ENCODE assay signal across 8 mouse cellular contexts in the genomic region with DNA sequence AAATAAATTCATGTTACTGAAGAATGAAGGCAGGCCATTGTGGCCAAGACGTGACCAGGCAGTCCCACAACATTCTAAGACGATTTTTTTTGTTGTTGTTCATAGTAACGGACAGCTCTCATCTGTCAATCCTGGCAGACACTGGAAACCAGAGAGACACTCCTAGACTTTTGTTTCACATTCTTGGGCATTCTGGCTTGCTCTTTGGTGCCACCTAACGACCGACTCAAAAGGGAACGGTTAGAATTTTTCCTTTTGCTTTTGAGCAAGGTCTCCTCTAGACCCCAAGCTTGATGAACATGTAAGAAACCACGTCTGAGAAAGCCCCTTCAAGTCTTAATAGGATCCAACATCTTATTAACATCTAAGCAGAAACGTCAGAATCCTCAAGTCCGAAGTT. TPM values are rescaled to one million over a fixed set of nuclear protein-coding genes. Genes with fewer than 3 reads are reported as not detected.
DNase-seq lines count a peak whose midpoint lies in the region; ATAC-seq and TF ChIP-seq lines count a peak whose summit lies in the region.

No protein-coding gene starts in this region.

- H3K4me2 ChIP-seq in neural tube, embryonic 15.5 days = no peak overlapping the region

- no peak overlapping the region for H3K27ac ChIP-seq in gastrocnemius, adult 2 months
- H3K27ac ChIP-seq in neural tube, embryonic 15.5 days (replicated peaks) = no peak overlapping the region
- no peak overlapping the region for H3K27ac ChIP-seq in left cerebral cortex, adult 2 months

- peak; percentile 73 for TF ChIP-seq CTCF in gastrocnemius, adult 2 months (IDR thresholded peaks at IDR 0.05)
- TF ChIP-seq CTCF in left cerebral cortex, adult 2 months (IDR thresholded peaks at IDR 0.05) = peak; percentile 77

- no peak overlapping the region for H3K9ac ChIP-seq in neural tube, embryonic 15.5 days (replicated peaks)

- no peaks in the 10 kb centered on the region for H3K27me3 ChIP-seq in neural tube, embryonic 15.5 days (replicated peaks)

- no peak for DNase-seq in gastrocnemius, adult 2 months
- DNase-seq in gastrocnemius, postnatal 25 days = no peak
- peak; percentile 50 for DNase-seq in neural tube, embryonic 10.5 days (ENCODE audit: extremely low spot score, low spot score)
- DNase-seq in embryo, embryonic 10.5 days (ENCODE audit: low spot score) = peak; percentile 87
- DNase-seq in left cerebral cortex, adult 2 months (ENCODE audit: extremely low spot score in 1 of 2, low spot score in 2 of 2) = peak; percentile 41 to 54
- DNase-seq in right cerebral cortex, postnatal 4 days = peak; percentile 76
- DNase-seq in liver = no peak

- peaks cover 13% of the 10 kb centered on the region for H3K36me3 ChIP-seq in neural tube, embryonic 15.5 days

- ATAC-seq in neural tube, embryonic 15.5 days (ENCODE audit: low FRiP score) = no peak

- 15% methylated on average over 9 of the region's 9 CpGs for WGBS in neural tube, embryonic 15.5 days

- H3K9me3 ChIP-seq in neural tube, embryonic 15.5 days (replicated peaks) = no peaks in the 10 kb centered on the region

- peak overlapping the region; percentile 16 for H3K4me3 ChIP-seq in gastrocnemius, adult 2 months
- no peak overlapping the region for H3K4me3 ChIP-seq in neural tube, embryonic 15.5 days (replicated peaks)
- H3K4me3 ChIP-seq in left cerebral cortex, adult 2 months = no peak overlapping the region

- H3K4me1 ChIP-seq in neural tube, embryonic 15.5 days = no peaks in the 10 kb centered on the region

- intact Hi-C loops in gastrocnemius, adult 2 months (cut with DNase I) = no loop called here
- intact Hi-C loops in left cerebral cortex, adult 2 months (cut with DNase I) = loop anchor here (1.0 to 10.0 kb wide), 2 partner anchors 21 to 239 kb away; no protein-coding TSS in a partner anchor

RNA-seq across cellular contexts. Expression of gene Zfp64, which starts 31.7 kb away (rescaled TPM):
- total RNA-seq in gastrocnemius, adult 2 months (2021) = 1 to 10 TPM; 7.6 to 8.4 TPM
- 1 to 10 TPM; 6.1 to 6.3 TPM for total RNA-seq in gastrocnemius, postnatal 25 days (2021)
- polyA plus RNA-seq in neural tube, embryonic 15.5 days (2015; fragmentation: Nextera tagmentation; extraction: Ambion mirVana) = 24.1 and 28.4 TPM in 2 replicates
- 10 to 100 TPM; 15.9 to 17.2 TPM for total RNA-seq in left cerebral cortex, adult 2 months (2021)

Comparison
In these comparisons a context has a peak if more than half of its experiments do, and no peak if none do; other contexts are left out.
1. DNase-seq: peak in neural tube, embryonic 10.5 days (single experiment), embryo, embryonic 10.5 days (single experiment), left cerebral cortex, adult 2 months (2 of 2) and right cerebral cortex, postnatal 4 days (single experiment); none in gastrocnemius, adult 2 months (single experiment), gastrocnemius, postnatal 25 days (single experiment) and liver (single experiment).